8 mouse cellular contexts compared by ENCODE assay signal in the genomic region with DNA sequence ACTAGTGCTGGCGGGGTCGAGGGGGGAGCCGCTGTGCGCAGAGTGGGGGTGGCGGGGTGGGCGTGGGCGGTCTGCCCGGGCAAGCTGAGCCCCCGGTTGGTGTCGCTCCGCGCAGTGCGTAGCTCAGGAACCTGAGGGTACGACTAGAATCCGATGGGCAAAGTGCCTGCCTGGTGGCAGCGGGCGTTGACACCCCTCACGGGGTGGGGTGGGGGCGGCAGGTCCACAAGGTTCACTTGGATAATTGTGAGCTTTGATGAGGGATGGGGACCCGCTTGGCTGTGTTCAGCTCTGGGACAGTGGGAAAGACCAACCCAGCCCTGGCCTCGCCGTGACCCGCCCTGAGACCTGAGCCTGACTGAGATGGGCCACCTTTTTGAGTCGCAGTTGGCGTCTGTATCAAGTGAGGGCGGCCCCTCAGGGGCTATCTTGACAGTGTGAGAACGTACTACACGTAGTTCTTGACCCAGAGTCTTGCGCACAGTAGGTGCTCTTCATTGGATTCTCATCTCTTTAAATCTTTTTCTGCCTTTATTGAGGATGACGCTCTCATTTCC. TPM values are rescaled to one million over a fixed set of nuclear protein-coding genes. Genes with fewer than 3 reads are reported as not detected.
DNase-seq lines count a peak whose midpoint lies in the region; ATAC-seq and TF ChIP-seq lines count a peak whose summit lies in the region.

No protein-coding gene starts in this region.

- H3K27me3 ChIP-seq in liver, embryonic 15.5 days, result peaks cover 30% of the 10 kb centered on the region
- H3K27me3 ChIP-seq in neural tube, embryonic 14.5 days (ENCODE audit: control insufficient read depth, insufficient read depth, low read length), result no peaks in the 10 kb centered on the region

- no peak for ATAC-seq in liver, embryonic 15.5 days (ENCODE audit: insufficient read depth)
- ATAC-seq in neural tube, embryonic 14.5 days (ENCODE audit: low read depth), result peak; percentile 47

- DNase-seq in embryo, embryonic 10 days (ENCODE audit: low spot score), result peak; percentile 57
- no peak for DNase-seq in embryo, embryonic 9.5 days (ENCODE audit: extremely low spot score)
- DNase-seq in adrenal gland, adult 18-20 months (ENCODE audit: low spot score in 2 of 2), result peak; percentile 21 to 49
- peak; percentile 53 for DNase-seq in induced T-regulatory cell, adult 2 months (ENCODE audit: low read depth)
- no peak for DNase-seq in left cerebral cortex, adult 9 months (ENCODE audit: low spot score in 2 of 2)

- no peaks in the 10 kb centered on the region for H3K9me3 ChIP-seq in liver, embryonic 15.5 days (replicated peaks)
- no peaks in the 10 kb centered on the region for H3K9me3 ChIP-seq in neural tube, embryonic 14.5 days (ENCODE audit: control insufficient read depth, low read length)

- H3K4me1 ChIP-seq in embryonic fibroblast, embryonic 13.5 days (ENCODE audit: control insufficient read depth, insufficient read depth, low read length), result peaks cover 6% of the 10 kb centered on the region; the same call in 1 of the 2 replicates
- H3K4me1 ChIP-seq in liver, embryonic 15.5 days (replicated peaks), result peaks cover 48% of the 10 kb centered on the region
- peaks cover 16% of the 10 kb centered on the region for H3K4me1 ChIP-seq in neural tube, embryonic 14.5 days (ENCODE audit: control insufficient read depth, insufficient read depth, low read length)

- WGBS in liver, embryonic 15.5 days (ENCODE audit: insufficient replicate concordance), result under 1% methylated on average over 30 of the region's 30 CpGs
- WGBS in neural tube, embryonic 14.5 days, result under 1% methylated on average over 30 of the region's 30 CpGs

- H3K4me3 ChIP-seq in embryonic fibroblast, embryonic 13.5 days (ENCODE audit: insufficient read depth, low read length), result peak overlapping the region; percentile 72
- peak overlapping the region; percentile 69 for H3K4me3 ChIP-seq in liver, embryonic 15.5 days (replicated peaks)
- H3K4me3 ChIP-seq in neural tube, embryonic 14.5 days (ENCODE audit: low read depth, low read length), result peak overlapping the region; percentile 75

- H3K36me3 ChIP-seq in liver, embryonic 15.5 days (replicated peaks), result no peaks in the 10 kb centered on the region
- H3K36me3 ChIP-seq in neural tube, embryonic 14.5 days (ENCODE audit: control insufficient read depth, insufficient read depth, low read length), result no peaks in the 10 kb centered on the region

- TF ChIP-seq POLR2A in embryonic fibroblast, embryonic 13.5 days (IDR thresholded peaks at IDR 0.05; ENCODE audit: low read depth, low read length), result no peak

- H3K4me2 ChIP-seq in liver, embryonic 15.5 days, result peak overlapping the region; percentile 86
- peak overlapping the region; percentile 97 for H3K4me2 ChIP-seq in neural tube, embryonic 14.5 days (ENCODE audit: low read depth, low read length)

- no peak for TF ChIP-seq CTCF in embryonic fibroblast, embryonic 13.5 days (IDR thresholded peaks at IDR 0.05; ENCODE audit: borderline replicate concordance, insufficient read depth, low read length)

- peak overlapping the region; percentile 53 for H3K9ac ChIP-seq in liver, embryonic 15.5 days
- H3K9ac ChIP-seq in neural tube, embryonic 14.5 days (replicated peaks; ENCODE audit: low read depth, low read length), result peak overlapping the region; percentile 68

- no peak overlapping the region for H3K27ac ChIP-seq in embryonic fibroblast, embryonic 13.5 days (ENCODE audit: insufficient read depth, low read length)
- H3K27ac ChIP-seq in liver, embryonic 15.5 days (replicated peaks), result peak overlapping the region; percentile 46
- H3K27ac ChIP-seq in neural tube, embryonic 14.5 days (ENCODE audit: low read depth, low read length), result no peak overlapping the region; the same call in 1 of the 2 replicates

RNA-seq across cellular contexts. Expression of a gene that starts 0.7 kb away (rescaled TPM):
- 10 to 100 TPM; 23.2 to 25.2 TPM for total RNA-seq in adrenal gland, adult 18-20 months (2021)
- polyA plus RNA-seq in embryonic fibroblast, embryonic 13.5 days (2011; ENCODE audit: insufficient read length, low read depth, missing spikeins), result 41.1 and 49.0 TPM in 2 replicates
- 20.3 and 22.2 TPM in 2 replicates for polyA plus RNA-seq in liver, embryonic 15.5 days (2015; fragmentation: Nextera tagmentation; extraction: Ambion mirVana)
- 115 and 135 TPM in 2 replicates for polyA plus RNA-seq in neural tube, embryonic 14.5 days (2014; fragmentation: Nextera tagmentation; extraction: Ambion mirVana)

Comparison
In these comparisons a context has a peak if more than half of its experiments do, and no peak if none do; other contexts are left out.
1. DNase-seq: peak in embryo, embryonic 10 days (single experiment), adrenal gland, adult 18-20 months (2 of 2) and induced T-regulatory cell, adult 2 months (single experiment); none in embryo, embryonic 9.5 days (single experiment) and left cerebral cortex, adult 9 months (0 of 2).
2. Peak in every context shown above with its lines, with median percentiles within 50 percentile points of each other: H3K4me3 ChIP-seq.